Comparison of ENCODE assay signal across 8 mouse cellular contexts in genomic region chr17:29267931-29268681, GRCm38 (mm10). TPM values are rescaled to one million over a fixed set of nuclear protein-coding genes. Genes with fewer than 3 reads are reported as not detected.
DNase-seq lines count a peak whose midpoint lies in the region; ATAC-seq lines count a peak whose summit lies in the region.

No protein-coding gene starts in this region.

- H3K4me3 ChIP-seq in neural tube, embryonic 11.5 days (ENCODE audit: low read depth, low read length), result no peak overlapping the region; the same call in 1 of the 2 replicates
- H3K4me3 ChIP-seq in heart, embryonic 16.5 days (ENCODE audit: low read length), result peak overlapping the region; percentile 75
- H3K4me3 ChIP-seq in limb, embryonic 15.5 days, result peak overlapping the region; percentile 80
- H3K4me3 ChIP-seq in stomach, embryonic 14.5 days (ENCODE audit: low read depth, low read length), result peak overlapping the region; percentile 74

- H3K27me3 ChIP-seq in neural tube, embryonic 11.5 days (ENCODE audit: control insufficient read depth, insufficient read depth, low read length), result no peaks in the 10 kb centered on the region
- H3K27me3 ChIP-seq in heart, embryonic 16.5 days (ENCODE audit: control insufficient read depth, insufficient read depth, low read length), result no peaks in the 10 kb centered on the region
- no peaks in the 10 kb centered on the region for H3K27me3 ChIP-seq in limb, embryonic 15.5 days
- H3K27me3 ChIP-seq in stomach, embryonic 14.5 days (ENCODE audit: control insufficient read depth, insufficient read depth, low read length), result no peaks in the 10 kb centered on the region

- H3K9me3 ChIP-seq in neural tube, embryonic 11.5 days (ENCODE audit: control insufficient read depth, low read length), result no peaks in the 10 kb centered on the region
- H3K9me3 ChIP-seq in heart, embryonic 16.5 days (replicated peaks; ENCODE audit: control insufficient read depth, low read length), result no peaks in the 10 kb centered on the region
- no peaks in the 10 kb centered on the region for H3K9me3 ChIP-seq in limb, embryonic 15.5 days
- no peaks in the 10 kb centered on the region for H3K9me3 ChIP-seq in stomach, embryonic 14.5 days (ENCODE audit: control insufficient read depth, low read depth, low read length)

- H3K4me1 ChIP-seq in neural tube, embryonic 11.5 days (ENCODE audit: control insufficient read depth, insufficient read depth, low read length), result peaks cover 11% of the 10 kb centered on the region
- H3K4me1 ChIP-seq in heart, embryonic 16.5 days (ENCODE audit: control insufficient read depth, insufficient read depth, low read length), result peaks cover 23% of the 10 kb centered on the region
- H3K4me1 ChIP-seq in limb, embryonic 15.5 days, result peaks cover 26% of the 10 kb centered on the region
- H3K4me1 ChIP-seq in stomach, embryonic 14.5 days (ENCODE audit: control insufficient read depth, insufficient read depth, low read length), result peaks cover 9% of the 10 kb centered on the region

- peak overlapping the region; percentile 44 for H3K9ac ChIP-seq in neural tube, embryonic 11.5 days (ENCODE audit: low read length)
- H3K9ac ChIP-seq in heart, embryonic 16.5 days (ENCODE audit: low read length), result peak overlapping the region; percentile 90
- peak overlapping the region; percentile 23; the same call in 1 of the 2 replicates for H3K9ac ChIP-seq in limb, embryonic 15.5 days
- H3K9ac ChIP-seq in stomach, embryonic 14.5 days (replicated peaks; ENCODE audit: low read depth, low read length), result peak overlapping the region; percentile 90; the same call in 1 of the 2 replicates

- WGBS in neural tube, embryonic 11.5 days, result 63% methylated on average over 6 of the region's 6 CpGs
- 55% methylated on average over 6 of the region's 6 CpGs for WGBS in heart, embryonic 16.5 days
- WGBS in limb, embryonic 15.5 days, result 56% methylated on average over 6 of the region's 6 CpGs
- WGBS in stomach, embryonic 14.5 days, result 53% methylated on average over 6 of the region's 6 CpGs

- ATAC-seq in neural tube, embryonic 11.5 days (ENCODE audit: insufficient read depth, low FRiP score, low TSS enrichment), result peak; percentile 35; the same call in 1 of the 2 replicates
- no peak; the same call in 1 of the 2 replicates for ATAC-seq in heart, embryonic 16.5 days (replicated peaks; ENCODE audit: extremely low read depth, insufficient read depth, low FRiP score)
- ATAC-seq in limb, embryonic 15.5 days (ENCODE audit: insufficient number of reproducible peaks, low FRiP score, low TSS enrichment, low read depth), result peak; percentile 15; the same call in 1 of the 2 replicates
- ATAC-seq in stomach, embryonic 14.5 days (ENCODE audit: insufficient number of reproducible peaks, insufficient read depth, low FRiP score, low read depth), result peak; percentile 12; the same call in 1 of the 2 replicates

- H3K4me2 ChIP-seq in neural tube, embryonic 11.5 days (ENCODE audit: low read depth), result peak overlapping the region; percentile 10
- H3K4me2 ChIP-seq in heart, embryonic 16.5 days (ENCODE audit: low read depth, low read length), result peak overlapping the region; percentile 63
- peak overlapping the region; percentile 47 for H3K4me2 ChIP-seq in limb, embryonic 15.5 days
- peak overlapping the region; percentile 73 for H3K4me2 ChIP-seq in stomach, embryonic 14.5 days (replicated peaks; ENCODE audit: low read depth, low read length)

- DNase-seq in neural tube, embryonic 11.5 days (ENCODE audit: low spot score), result no peak
- DNase-seq in neural tube, embryonic 10.5 days (ENCODE audit: extremely low spot score, low spot score), result no peak
- no peak for DNase-seq in adrenal gland, postnatal 36 days
- DNase-seq in retina, postnatal 1 day, result no peak
- DNase-seq in spleen, adult 18-20 months, result no peak

- H3K36me3 ChIP-seq in neural tube, embryonic 11.5 days (ENCODE audit: control insufficient read depth, insufficient read depth, low read length), result no peaks in the 10 kb centered on the region
- H3K36me3 ChIP-seq in heart, embryonic 16.5 days (ENCODE audit: control insufficient read depth, insufficient read depth), result no peaks in the 10 kb centered on the region
- no peaks in the 10 kb centered on the region for H3K36me3 ChIP-seq in limb, embryonic 15.5 days
- no peaks in the 10 kb centered on the region for H3K36me3 ChIP-seq in stomach, embryonic 14.5 days (ENCODE audit: control insufficient read depth, insufficient read depth, low read length)

- 0 out of 2 replicates have a peak overlapping the region, but pooled peaks have one; percentile 29 for H3K27ac ChIP-seq in neural tube, embryonic 11.5 days (ENCODE audit: low read depth, low read length)
- peak overlapping the region; percentile 91 for H3K27ac ChIP-seq in heart, embryonic 16.5 days (ENCODE audit: low read length)
- peak overlapping the region; percentile 96 for H3K27ac ChIP-seq in limb, embryonic 15.5 days
- H3K27ac ChIP-seq in stomach, embryonic 14.5 days (ENCODE audit: low read length), result peak overlapping the region; percentile 93

RNA-seq across cellular contexts. Expression of gene BC004004, which starts 0.5 kb away (rescaled TPM):
- 62.2 and 69.4 TPM in 2 replicates for polyA plus RNA-seq in neural tube, embryonic 11.5 days (2014; fragmentation: Nextera tagmentation; extraction: Ambion mirVana)
- polyA plus RNA-seq in heart, embryonic 16.5 days (2015; fragmentation: Nextera tagmentation; extraction: Ambion mirVana), result 95.4 and 96.8 TPM in 2 replicates
- 84.1 and 95.5 TPM in 2 replicates for polyA plus RNA-seq in limb, embryonic 15.5 days (2015; fragmentation: Nextera tagmentation; extraction: Ambion mirVana)
- polyA plus RNA-seq in stomach, embryonic 14.5 days (2014; fragmentation: Nextera tagmentation; extraction: Ambion mirVana), result 79.5 and 80.8 TPM in 2 replicates
- total RNA-seq in adrenal gland, postnatal 36 days (2021), result 100 to 1,000 TPM; 112 to 130 TPM

RNA-seq across cellular contexts. Expression of gene Ppil1, which starts 4.1 kb away (rescaled TPM):
- polyA plus RNA-seq in neural tube, embryonic 11.5 days (2014; fragmentation: Nextera tagmentation; extraction: Ambion mirVana), result 152 and 165 TPM in 2 replicates
- polyA plus RNA-seq in heart, embryonic 16.5 days (2015; fragmentation: Nextera tagmentation; extraction: Ambion mirVana), result 101 and 104 TPM in 2 replicates
- polyA plus RNA-seq in limb, embryonic 15.5 days (2015; fragmentation: Nextera tagmentation; extraction: Ambion mirVana), result 130 and 132 TPM in 2 replicates
- polyA plus RNA-seq in stomach, embryonic 14.5 days (2014; fragmentation: Nextera tagmentation; extraction: Ambion mirVana), result 134 and 137 TPM in 2 replicates
- 10 to 100 TPM; 20.4 to 25.3 TPM for total RNA-seq in adrenal gland, postnatal 36 days (2021)

RNA-seq across cellular contexts. Expression of gene Cpne5, which starts 30.1 kb away (rescaled TPM):
- 3.3 and 4.4 TPM in 2 replicates for polyA plus RNA-seq in neural tube, embryonic 11.5 days (2014; fragmentation: Nextera tagmentation; extraction: Ambion mirVana)
- polyA plus RNA-seq in heart, embryonic 16.5 days (2015; fragmentation: Nextera tagmentation; extraction: Ambion mirVana), result 13.3 and 14.1 TPM in 2 replicates
- polyA plus RNA-seq in limb, embryonic 15.5 days (2015; fragmentation: Nextera tagmentation; extraction: Ambion mirVana), result 15.0 and 15.4 TPM in 2 replicates
- 12.2 and 15.0 TPM in 2 replicates for polyA plus RNA-seq in stomach, embryonic 14.5 days (2014; fragmentation: Nextera tagmentation; extraction: Ambion mirVana)
- under 1 TPM; 0.17 to 0.76 TPM for total RNA-seq in adrenal gland, postnatal 36 days (2021)

RNA-seq across cellular contexts. Expression of gene Pi16, which starts 49.4 kb away (rescaled TPM):
- 0.23 and 0.36 TPM in 2 replicates for polyA plus RNA-seq in neural tube, embryonic 11.5 days (2014; fragmentation: Nextera tagmentation; extraction: Ambion mirVana)
- polyA plus RNA-seq in heart, embryonic 16.5 days (2015; fragmentation: Nextera tagmentation; extraction: Ambion mirVana), result 3.5 and 4.0 TPM in 2 replicates
- 6.5 and 8.0 TPM in 2 replicates for polyA plus RNA-seq in limb, embryonic 15.5 days (2015; fragmentation: Nextera tagmentation; extraction: Ambion mirVana)
- 0.13 and 0.41 TPM in 2 replicates for polyA plus RNA-seq in stomach, embryonic 14.5 days (2014; fragmentation: Nextera tagmentation; extraction: Ambion mirVana)
- total RNA-seq in adrenal gland, postnatal 36 days (2021), result 10 to 100 TPM; 29.3 to 50.8 TPM

Comparison
In these comparisons a context has a peak if more than half of its experiments do, and no peak if none do; other contexts are left out.
1. H3K27ac ChIP-seq: peak in every context shown above with its lines; median percentile 96 in limb, embryonic 15.5 days; 93 in stomach, embryonic 14.5 days; 91 in heart, embryonic 16.5 days; 29 in neural tube, embryonic 11.5 days.
2. H3K4me2 ChIP-seq: peak in every context shown above with its lines; median percentile 73 in stomach, embryonic 14.5 days; 63 in heart, embryonic 16.5 days; 47 in limb, embryonic 15.5 days; 10 in neural tube, embryonic 11.5 days.
3. H3K9ac ChIP-seq: peak in every context shown above with its lines; median percentile 90 in heart, embryonic 16.5 days; 90 in stomach, embryonic 14.5 days; 44 in neural tube, embryonic 11.5 days; 23 in limb, embryonic 15.5 days.